Mouse (Mus musculus) left cerebral cortex, adult 8-10 months (tissue): Measurements from ENCODE around the gene Gm14443. TPM values are rescaled to one million over a fixed set of nuclear protein-coding genes. Genes with fewer than 3 reads are reported as not detected.
"Not testable (repeated sequence)": the region's sequence is repeated elsewhere in the genome, so short reads cannot be mapped to it uniquely, and the experiment has no call there.

Experiments used
- DNase-seq, 2 experiments: peaks; one replicate each; pipeline ENCODE4 v3.0.0; 2022; ENCODE audit warnings: low spot score in 2 of 2
- total RNA-seq, 4 experiments: library from RNA; stranded (reverse); gene quantifications; 2 replicates each; pipeline ENCODE4 v1.2.4; 2022

Gene Gm14443
- total RNA-seq, result 1 to 10 TPM; 6.2 to 8.9 (median 7.0) TPM

DNA sequence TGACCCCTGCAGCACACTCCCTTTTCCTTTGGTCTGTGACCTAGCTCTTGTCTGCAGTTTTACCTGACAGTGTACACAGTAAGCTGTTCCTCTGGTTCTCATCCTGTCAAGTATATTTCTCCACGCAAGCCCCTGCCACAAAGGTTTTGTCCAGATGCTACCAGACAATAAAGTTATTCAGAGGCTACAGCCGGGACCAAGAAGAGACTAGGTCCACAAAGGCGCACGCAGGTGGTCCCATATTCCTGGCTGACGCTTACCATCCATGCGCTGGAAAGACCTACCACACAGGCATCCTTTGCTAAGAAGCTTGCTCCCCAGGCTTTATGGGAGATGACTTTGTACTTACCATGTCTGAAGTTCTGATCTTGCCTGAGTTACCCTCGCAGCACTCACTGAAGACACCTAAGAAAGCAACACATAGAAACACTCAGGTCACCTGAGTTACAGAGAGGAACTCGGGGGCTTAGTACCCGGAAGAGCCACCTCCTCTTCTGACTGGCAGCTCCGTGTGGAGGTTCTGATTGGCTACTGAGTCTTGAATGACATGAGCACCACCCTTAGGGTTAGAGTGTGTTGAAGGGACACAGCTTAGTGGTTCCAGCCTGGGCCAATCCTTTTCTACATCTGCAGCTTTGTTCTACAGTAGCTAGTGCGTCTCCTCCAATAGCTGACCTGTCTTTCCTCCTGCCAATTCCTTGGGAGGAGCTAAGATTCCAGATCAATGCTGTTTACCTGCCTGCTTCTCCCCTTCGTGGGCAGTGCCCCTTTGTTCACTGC, at the start of gene Gm14443:
Gene Gm14443 (minus strand): TSS at position 471 of the 780 bp plus-strand sequence.
- not testable (repeated sequence) for DNase-seq

DNA sequence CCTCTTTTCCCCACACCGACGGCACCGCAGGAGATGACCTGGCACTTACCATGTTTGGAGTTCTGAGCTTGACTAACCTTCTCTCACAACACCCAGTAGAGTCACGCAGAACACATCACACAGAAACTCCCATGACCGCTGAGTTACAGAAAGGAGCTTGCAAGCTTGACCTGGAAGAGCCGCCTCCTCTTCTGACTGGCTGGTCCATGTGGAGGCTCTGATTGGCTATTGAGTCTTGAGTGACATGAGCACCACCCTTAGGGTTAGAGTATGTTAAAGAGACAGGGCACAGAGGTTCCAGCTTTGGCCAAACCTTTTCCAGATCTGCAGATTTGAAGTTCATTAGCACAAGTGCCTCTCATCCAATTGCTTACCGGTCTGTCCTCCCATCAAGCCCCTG, 31.1 kb upstream of the Gm14443 start, which contains the start of gene Gm14391:
Gene Gm14391 (minus strand): TSS at position 186 of the 400 bp plus-strand sequence.
- not testable (repeated sequence) for DNase-seq

DNA sequence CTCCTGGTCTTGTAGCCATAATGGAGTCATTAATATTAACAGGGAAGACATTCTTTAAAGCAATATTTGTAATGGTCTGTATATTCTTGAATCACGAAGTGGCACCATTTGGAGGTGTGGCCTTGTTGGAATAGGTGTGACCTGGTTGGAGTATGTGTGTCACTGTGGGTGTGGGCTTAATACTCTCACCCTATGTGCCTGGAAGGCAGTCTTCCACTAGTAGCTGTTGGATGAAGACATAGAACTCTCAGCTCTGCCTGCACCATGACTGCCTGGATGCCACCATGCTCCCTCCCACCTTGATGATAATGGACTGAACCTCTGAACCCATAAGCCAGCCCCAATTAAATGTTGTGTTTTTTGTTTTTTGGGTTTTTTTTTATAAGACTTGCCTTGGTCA, 3.3 kb upstream of the Gm14443 start:
- DNase-seq, result not testable (repeated sequence)

GRCm38 (mm10) chr2:175176312-175176711, 641 bp upstream of the Gm14443 start:
- DNase-seq, result no peak

- not testable (repeated sequence) for DNase-seq
These were observed 1.6 kb downstream of the Gm14443 start for GRCm38 (mm10) chr2:175174058-175174457.

GRCm38 (mm10) chr2:175172906-175173595, 2.6 kb downstream of the Gm14443 start:
- not testable (repeated sequence) for DNase-seq

DNA sequence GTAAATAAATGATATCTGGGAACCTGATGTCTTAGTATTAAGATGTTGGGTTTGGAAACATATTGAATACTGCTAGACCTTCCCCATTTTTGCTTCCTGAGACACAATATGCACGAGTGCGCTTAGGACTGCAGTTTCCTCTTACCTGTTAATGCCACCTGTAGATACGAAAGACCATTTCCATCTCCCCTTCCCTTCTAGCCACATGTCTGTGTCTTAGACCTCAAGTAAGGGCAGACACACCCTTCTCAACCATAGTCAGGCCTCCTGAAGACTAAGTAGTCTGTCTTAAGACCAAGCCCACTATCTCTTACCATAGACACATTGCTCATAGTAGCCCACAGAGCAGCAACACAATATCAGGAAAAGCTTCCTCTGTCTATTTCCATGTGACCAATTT, 3.5 kb downstream of the Gm14443 start:
- DNase-seq, result no peak

DNA sequence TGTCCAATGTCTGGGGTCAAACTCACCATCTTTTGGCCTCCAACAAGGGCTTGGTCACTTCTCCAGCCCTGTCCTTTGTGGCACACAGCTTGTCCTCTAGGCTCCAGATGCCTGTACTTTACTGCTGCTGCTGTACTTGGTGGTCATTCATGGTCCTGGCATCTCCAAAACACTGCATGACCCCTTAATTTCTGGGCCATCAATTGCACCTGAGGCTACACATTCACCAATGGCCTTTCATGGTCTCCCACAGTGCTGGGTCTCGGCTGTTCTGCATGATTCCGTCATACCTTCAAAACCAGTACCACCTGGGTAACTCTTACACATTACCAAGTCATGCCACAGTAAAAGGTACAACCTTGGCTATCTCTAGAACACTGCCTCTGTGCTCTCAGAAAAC, 8.8 kb downstream of the Gm14443 start:
- DNase-seq, result not testable (repeated sequence)

DNA sequence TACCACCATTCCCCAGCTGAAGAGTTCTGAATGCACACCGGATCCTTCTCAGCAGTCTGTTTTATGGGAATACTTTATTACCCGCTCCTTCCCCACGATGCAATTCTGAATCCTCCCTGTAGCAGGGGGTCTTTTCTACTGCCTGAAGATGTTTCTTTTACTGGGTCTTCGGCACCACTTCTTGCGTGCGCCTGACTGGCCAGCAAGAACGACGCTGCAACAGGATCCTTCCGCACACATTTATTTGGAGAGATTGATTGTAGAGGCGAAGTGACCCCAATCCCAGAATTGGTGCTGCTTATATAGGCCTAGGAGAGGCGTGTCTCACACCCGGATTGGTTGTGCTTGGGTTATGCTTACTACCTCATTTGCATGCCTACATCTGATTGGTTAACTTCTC, 10.6 kb downstream of the Gm14443 start:
- not testable (repeated sequence) for DNase-seq

GRCm38 (mm10) chr2:175161438-175161837, 14.2 kb downstream of the Gm14443 start:
- not testable (repeated sequence) for DNase-seq

GRCm38 (mm10) chr2:175158642-175159041, 17.0 kb downstream of the Gm14443 start:
- no peak for DNase-seq

GRCm38 (mm10) chr2:175156696-175157095, 19.0 kb downstream of the Gm14443 start:
- DNase-seq, result no peak

- not testable (repeated sequence) for DNase-seq
These were observed 33.7 kb downstream of the Gm14443 start, which contains the start of gene Gm14399 for GRCm38 (mm10) chr2:175141993-175142295. Gene Gm14399, minus strand, starts transcription at chr2:175142012.

GRCm38 (mm10) chr2:175141118-175141992, 34.3 kb downstream of the Gm14443 start:
- DNase-seq, result peak in 1 of 2 experiments; percentile 18

DNA sequence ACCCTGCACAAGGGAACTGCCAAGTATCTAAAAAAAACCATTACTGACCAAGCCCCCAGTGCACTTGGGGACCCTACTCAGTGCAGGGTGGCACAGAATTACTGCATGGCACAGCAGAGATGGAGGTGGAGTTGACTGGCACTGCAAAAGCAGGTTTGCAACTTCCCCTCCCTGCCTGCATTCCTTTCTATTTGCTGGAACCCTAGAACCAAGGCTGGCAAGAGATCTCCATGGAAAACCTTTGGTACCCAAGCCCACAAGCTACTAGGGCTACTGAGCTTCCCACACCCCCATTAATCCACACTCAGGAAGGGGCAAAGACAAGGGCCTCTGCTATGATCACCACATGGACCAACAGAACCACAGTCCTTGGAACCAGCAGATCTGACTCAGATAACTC, 35.0 kb downstream of the Gm14443 start:
- DNase-seq, result not testable (repeated sequence)

Other genes with a start within 250 kb of the Gm14443 start
- gene Gm14444, start 165.6 kb downstream of the Gm14443 start, total RNA-seq, result 1 to 10 TPM; 1.7 to 2.9 (median 2.8) TPM
- gene Gm14393, start 108.1 kb downstream of the Gm14443 start, total RNA-seq, result 1 to 10 TPM in 2 of 4 experiments, under 1 TPM in 1, not detected in 1; 0.89 to 1.3 (median 1.1) TPM
- 10 to 100 TPM; 14.4 to 16.6 (median 16.0) TPM for gene Gm14399, start 33.9 kb downstream of the Gm14443 start, total RNA-seq
- gene Gm14391, start 31.0 kb upstream of the Gm14443 start, total RNA-seq, result 100 to 1,000 TPM in 1 of 4 experiments, 10 to 100 TPM in 3; 88.1 to 106 (median 91.0) TPM
- 1 to 10 TPM in 2 of 4 experiments, not detected in 2; 3.9 to 4.0 TPM for gene Gm14440, start 99.3 kb upstream of the Gm14443 start, total RNA-seq
- 10 to 100 TPM; 55.3 to 66.2 (median 60.6) TPM for gene Gm4631, start 162.3 kb upstream of the Gm14443 start, total RNA-seq
- gene Zfp968, start 196.6 kb upstream of the Gm14443 start, total RNA-seq, result 1 to 10 TPM; 5.6 to 8.7 (median 7.3) TPM